8 mouse cellular contexts compared by ENCODE assay signal in genomic region chr9:72183336-72183735, GRCm38 (mm10).
"Had no signal": no experiment of that assay in that cellular context is flagged by ENCODE, and none has a peak within 500 bp of the region (broad histone marks: within the 10 kb centered on the region; RNA-seq: fewer than 3 reads in every experiment).

No protein-coding gene starts in this region.

- H3K4me2 ChIP-seq: limb, embryonic 13.5 days; liver, embryonic 15.5 days; neural tube, embryonic 12.5 days had no signal

- H3K27ac ChIP-seq: limb, embryonic 13.5 days; liver, embryonic 15.5 days; neural tube, embryonic 12.5 days had no signal

- DNase-seq: kidney, postnatal 25 days; lung, adult 2 months; midbrain, embryonic 14.5 days; thymus, adult 18-20 months; thymus, postnatal 14 days had no signal

- H3K27me3 ChIP-seq: limb, embryonic 13.5 days; liver, embryonic 15.5 days; neural tube, embryonic 12.5 days had no signal

- H3K4me3 ChIP-seq: limb, embryonic 13.5 days; liver, embryonic 15.5 days; neural tube, embryonic 12.5 days had no signal

- H3K36me3 ChIP-seq: limb, embryonic 13.5 days; liver, embryonic 15.5 days; neural tube, embryonic 12.5 days had no signal

- H3K4me1 ChIP-seq: limb, embryonic 13.5 days; liver, embryonic 15.5 days; neural tube, embryonic 12.5 days had no signal

- H3K9me3 ChIP-seq: limb, embryonic 13.5 days; liver, embryonic 15.5 days; neural tube, embryonic 12.5 days had no signal

- H3K9ac ChIP-seq: limb, embryonic 13.5 days; liver, embryonic 15.5 days; neural tube, embryonic 12.5 days had no signal
